Mouse (Mus musculus): ENCODE data around the gene Fam168a. TPM values are rescaled to one million over a fixed set of nuclear protein-coding genes. Genes with fewer than 3 reads are reported as not detected.

Gene Fam168a
- polyA plus RNA-seq, 1 experiment from 2014 or later: 52.6 TPM

DNA sequence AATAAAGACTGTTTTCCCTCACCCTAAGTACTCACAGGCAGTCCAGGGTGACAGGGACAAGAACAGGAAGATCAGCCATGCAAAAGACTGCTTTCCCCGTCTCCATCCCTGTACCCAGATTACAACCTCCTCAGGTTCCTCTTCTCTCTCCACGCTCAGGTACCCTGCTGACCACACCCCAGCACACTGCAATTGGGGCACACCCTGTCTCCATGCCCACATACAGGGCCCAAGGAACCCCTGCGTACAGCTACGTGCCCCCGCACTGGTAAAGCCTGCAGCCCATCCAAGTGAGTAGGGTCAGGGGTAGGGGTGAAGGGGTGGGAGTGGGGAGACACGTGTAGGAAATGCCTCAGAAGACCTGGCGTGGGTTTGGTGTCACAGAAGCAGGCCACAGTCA is 128.7 kb downstream of the Fam168a start:
- Histone ChIP-seq H3K9me3 (no peaks in the 10 kb centered on the region), H3K36me3 (peaks cover 51% of the 10 kb centered on the region), H3K4me1 (no peaks in the 10 kb centered on the region), H3K27me3 (no peaks in the 10 kb centered on the region), H3K4me3 (no peak overlapping the region), H3K9ac (replicated peaks) (no peak overlapping the region), H3K4me2 (replicated peaks) (no peak overlapping the region), H3K27ac (replicated peaks) (no peak overlapping the region)
- ATAC-seq (ENCODE audit: low FRiP score, low read depth): no peak
- 91% methylated on average over 7 of the region's 7 CpGs for WGBS

GRCm38 (mm10) chr7:100835711-100836110 is 129.3 kb downstream of the Fam168a start:
- H3K27ac ChIP-seq (replicated peaks): no peak overlapping the region
- no peaks in the 10 kb centered on the region for H3K27me3 ChIP-seq
- no peaks in the 10 kb centered on the region for H3K4me1 ChIP-seq
- no peak overlapping the region for H3K4me2 ChIP-seq (replicated peaks)
- no peak for ATAC-seq (ENCODE audit: low FRiP score, low read depth)
- no peak overlapping the region for H3K9ac ChIP-seq (replicated peaks)
- no peak overlapping the region for H3K4me3 ChIP-seq
- no peaks in the 10 kb centered on the region for H3K9me3 ChIP-seq
- 90% methylated on average over 6 of the region's 6 CpGs for WGBS
- H3K36me3 ChIP-seq: peaks cover 51% of the 10 kb centered on the region

GRCm38 (mm10) chr7:100836657-100837056 is 130.2 kb downstream of the Fam168a start:
- 95% methylated on average over 10 of the region's 10 CpGs for WGBS
- H3K27me3 ChIP-seq: no peaks in the 10 kb centered on the region
- ATAC-seq (ENCODE audit: low FRiP score, low read depth): no peak
- H3K36me3 ChIP-seq: peaks cover 46% of the 10 kb centered on the region
- no peaks in the 10 kb centered on the region for H3K9me3 ChIP-seq
- H3K4me2 ChIP-seq (replicated peaks): no peak overlapping the region
- H3K4me1 ChIP-seq: no peaks in the 10 kb centered on the region
- no peak overlapping the region for H3K27ac ChIP-seq (replicated peaks)
- H3K9ac ChIP-seq (replicated peaks): no peak overlapping the region
- no peak overlapping the region for H3K4me3 ChIP-seq

GRCm38 (mm10) chr7:100837701-100838100 is 131.3 kb downstream of the Fam168a start:
- no peak overlapping the region for H3K27ac ChIP-seq (replicated peaks)
- H3K4me3 ChIP-seq: no peak overlapping the region
- H3K4me1 ChIP-seq: no peaks in the 10 kb centered on the region
- peaks cover 51% of the 10 kb centered on the region for H3K36me3 ChIP-seq
- no peak overlapping the region for H3K9ac ChIP-seq (replicated peaks)
- H3K27me3 ChIP-seq: no peaks in the 10 kb centered on the region
- WGBS: 69% methylated on average over 1 of the region's 1 CpGs
- no peak overlapping the region for H3K4me2 ChIP-seq (replicated peaks)
- no peak for ATAC-seq (ENCODE audit: low FRiP score, low read depth)
- no peaks in the 10 kb centered on the region for H3K9me3 ChIP-seq

DNA sequence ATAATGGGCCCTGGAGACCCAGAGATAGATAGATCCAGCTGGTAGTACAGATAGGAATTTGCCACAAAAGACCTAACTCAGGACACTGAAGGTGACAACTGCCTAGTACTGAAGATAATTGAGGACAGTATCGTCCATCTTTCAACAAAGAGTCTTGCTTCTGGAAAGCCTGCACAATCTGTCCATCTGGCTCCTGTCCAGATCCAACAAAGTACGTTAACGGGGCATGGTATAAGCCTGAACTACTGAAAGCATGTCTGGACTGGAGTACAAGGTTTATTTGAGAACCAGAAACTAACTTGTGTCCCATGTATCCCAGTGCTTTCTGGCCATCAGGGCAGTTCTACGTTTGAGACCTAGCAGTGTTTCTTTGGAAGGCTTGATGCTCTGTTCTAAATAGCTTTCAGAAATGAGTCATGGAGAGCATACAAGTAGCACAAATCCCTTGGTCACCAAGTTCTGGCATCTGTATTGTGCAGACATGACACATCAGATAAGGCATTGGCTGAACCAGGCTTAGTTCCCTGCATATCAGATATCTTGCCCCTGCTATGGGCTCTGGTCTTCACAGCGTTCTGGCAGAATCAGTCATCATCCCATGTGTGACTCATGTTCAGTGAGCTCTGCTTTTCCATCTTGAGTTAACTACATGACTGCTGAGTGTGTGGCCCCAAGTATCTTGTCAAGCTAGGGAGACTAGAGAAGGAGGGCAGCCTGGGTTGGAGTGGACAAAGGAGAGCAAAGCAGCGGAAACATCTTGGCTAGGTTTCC is 133.4 kb downstream of the Fam168a start:
- WGBS: 94% methylated on average over 6 of the region's 6 CpGs
- no peaks in the 10 kb centered on the region for H3K9me3 ChIP-seq
- H3K4me1 ChIP-seq: no peaks in the 10 kb centered on the region
- H3K36me3 ChIP-seq: peaks cover 43% of the 10 kb centered on the region
- H3K27me3 ChIP-seq: no peaks in the 10 kb centered on the region
- no peak overlapping the region for H3K4me2 ChIP-seq (replicated peaks)
- no peak for ATAC-seq (ENCODE audit: low FRiP score, low read depth)
- no peak overlapping the region for H3K4me3 ChIP-seq
- H3K9ac ChIP-seq (replicated peaks): no peak overlapping the region
- no peak overlapping the region for H3K27ac ChIP-seq (replicated peaks)

DNA sequence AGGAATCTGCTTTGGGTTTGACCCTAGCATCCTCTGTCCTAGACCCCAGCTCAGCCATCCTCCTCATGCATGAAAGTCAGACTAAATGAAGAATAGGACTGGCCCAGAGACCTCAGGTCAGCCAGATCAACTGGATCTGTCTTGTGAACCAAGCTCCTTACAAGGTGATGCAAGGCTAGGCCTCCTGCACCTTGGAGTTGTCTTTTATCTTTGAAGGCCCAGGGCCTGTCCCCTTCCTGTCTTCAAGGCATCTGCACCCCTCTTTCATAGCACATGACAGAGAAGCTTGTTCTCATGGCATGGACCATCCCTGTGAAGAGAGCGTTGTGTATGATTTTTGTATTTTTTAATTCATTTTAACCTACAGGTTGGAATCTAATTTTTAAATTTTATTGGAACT is 134.5 kb downstream of the Fam168a start:
- H3K27ac ChIP-seq (replicated peaks): no peak overlapping the region
- H3K9me3 ChIP-seq: no peaks in the 10 kb centered on the region
- no peaks in the 10 kb centered on the region for H3K4me1 ChIP-seq
- H3K27me3 ChIP-seq: no peaks in the 10 kb centered on the region
- ATAC-seq (ENCODE audit: low FRiP score, low read depth): no peak
- 97% methylated on average over 1 of the region's 1 CpGs for WGBS
- H3K4me2 ChIP-seq (replicated peaks): no peak overlapping the region
- no peak overlapping the region for H3K4me3 ChIP-seq
- peaks cover 33% of the 10 kb centered on the region for H3K36me3 ChIP-seq
- no peak overlapping the region for H3K9ac ChIP-seq (replicated peaks)

DNA sequence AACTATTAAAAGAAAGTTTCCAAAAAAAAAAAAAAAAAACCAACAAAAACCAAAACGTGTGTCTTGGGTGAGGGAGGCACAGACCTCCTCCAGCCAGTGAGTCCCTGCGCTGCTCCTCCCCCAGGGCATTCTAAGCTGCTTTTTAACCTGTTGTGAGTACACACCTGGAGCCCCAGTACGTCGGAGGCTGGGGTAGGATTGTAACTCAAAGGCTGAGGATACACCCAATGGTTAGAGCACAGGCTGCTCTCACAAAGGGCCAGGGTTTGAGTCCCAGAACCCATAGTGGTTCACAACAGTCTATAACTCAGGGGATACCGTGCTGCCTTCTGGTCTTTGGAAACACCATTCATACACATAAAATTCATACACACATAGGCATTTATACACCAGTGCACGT is 135.2 kb downstream of the Fam168a start:
- no peak for ATAC-seq (ENCODE audit: low FRiP score, low read depth)
- 97% methylated on average over 6 of the region's 6 CpGs for WGBS
- H3K4me2 ChIP-seq (replicated peaks): no peak overlapping the region

DNA sequence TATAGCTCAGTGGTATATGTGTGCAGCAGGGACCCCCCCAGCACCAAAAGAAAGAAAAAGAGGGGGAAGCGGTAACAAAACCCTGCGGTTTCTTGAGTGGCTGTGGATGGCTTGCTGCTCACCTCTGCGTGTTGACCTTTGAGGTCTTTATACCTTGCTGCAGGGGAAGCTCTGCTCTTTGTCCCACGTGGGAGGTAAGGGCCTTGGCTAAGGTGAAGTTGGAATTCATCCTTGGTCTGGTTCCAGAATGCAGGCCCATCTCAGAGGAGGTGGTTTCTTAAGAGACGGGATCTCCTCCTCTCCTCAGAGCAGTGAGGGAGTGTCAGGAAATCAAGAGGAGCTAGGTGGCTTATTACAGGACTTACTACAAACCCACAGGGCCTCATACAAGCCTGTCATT is 135.7 kb downstream of the Fam168a start:
- 96% methylated on average over 5 of the region's 5 CpGs for WGBS
- ATAC-seq (ENCODE audit: low FRiP score, low read depth): no peak
- Histone ChIP-seq H3K27me3 (no peaks in the 10 kb centered on the region), H3K9ac (replicated peaks) (no peak overlapping the region), H3K4me1 (no peaks in the 10 kb centered on the region), H3K36me3 (peaks cover 22% of the 10 kb centered on the region), H3K9me3 (no peaks in the 10 kb centered on the region), H3K4me2 (replicated peaks) (no peak overlapping the region), H3K4me3 (no peak overlapping the region), H3K27ac (replicated peaks) (no peak overlapping the region)

More for the DNA sequence above, 135.2 kb downstream of the Fam168a start:
- Histone ChIP-seq H3K9me3 (no peaks in the 10 kb centered on the region), H3K4me3 (no peak overlapping the region), H3K4me1 (no peaks in the 10 kb centered on the region), H3K27me3 (no peaks in the 10 kb centered on the region), H3K36me3 (peaks cover 28% of the 10 kb centered on the region), H3K9ac (replicated peaks) (no peak overlapping the region), H3K27ac (replicated peaks) (no peak overlapping the region)

GRCm38 (mm10) chr7:100843866-100844265 is 137.4 kb downstream of the Fam168a start:
- Histone ChIP-seq H3K27ac (replicated peaks) (no peak overlapping the region), H3K9ac (replicated peaks) (no peak overlapping the region), H3K4me3 (no peak overlapping the region), H3K27me3 (no peaks in the 10 kb centered on the region), H3K4me2 (replicated peaks) (no peak overlapping the region), H3K9me3 (no peaks in the 10 kb centered on the region), H3K4me1 (no peaks in the 10 kb centered on the region), H3K36me3 (0 out of 2 replicates have a peak, but pooled peaks cover 7% of the 10 kb centered on the region)
- ATAC-seq (ENCODE audit: low FRiP score, low read depth): no peak
- WGBS: 89% methylated on average over 2 of the region's 2 CpGs

GRCm38 (mm10) chr7:100844385-100845025 is 138.1 kb downstream of the Fam168a start:
- WGBS: 74% methylated on average over 2 of the region's 2 CpGs
- no peak for ATAC-seq (ENCODE audit: low FRiP score, low read depth)
- H3K27ac ChIP-seq (replicated peaks): no peak overlapping the region
- H3K4me2 ChIP-seq (replicated peaks): no peak overlapping the region
- no peaks in the 10 kb centered on the region for H3K4me1 ChIP-seq
- H3K4me3 ChIP-seq: no peak overlapping the region
- H3K9ac ChIP-seq (replicated peaks): no peak overlapping the region
- no peaks in the 10 kb centered on the region for H3K9me3 ChIP-seq
- 0 out of 2 replicates have a peak, but pooled peaks cover 7% of the 10 kb centered on the region for H3K36me3 ChIP-seq
- no peaks in the 10 kb centered on the region for H3K27me3 ChIP-seq

- no peak for ATAC-seq (ENCODE audit: low FRiP score, low read depth)
- H3K4me1 ChIP-seq: no peaks in the 10 kb centered on the region
- no peak overlapping the region for H3K4me2 ChIP-seq (replicated peaks)
- no peaks in the 10 kb centered on the region for H3K9me3 ChIP-seq
- no peaks in the 10 kb centered on the region for H3K27me3 ChIP-seq
- no peak overlapping the region for H3K9ac ChIP-seq (replicated peaks)
- no peak overlapping the region for H3K4me3 ChIP-seq
- H3K36me3 ChIP-seq: 0 out of 2 replicates have a peak, but pooled peaks cover 7% of the 10 kb centered on the region
- H3K27ac ChIP-seq (replicated peaks): no peak overlapping the region
Observed at GRCm38 (mm10) chr7:100845026-100845400, 138.6 kb downstream of the Fam168a start.

DNA sequence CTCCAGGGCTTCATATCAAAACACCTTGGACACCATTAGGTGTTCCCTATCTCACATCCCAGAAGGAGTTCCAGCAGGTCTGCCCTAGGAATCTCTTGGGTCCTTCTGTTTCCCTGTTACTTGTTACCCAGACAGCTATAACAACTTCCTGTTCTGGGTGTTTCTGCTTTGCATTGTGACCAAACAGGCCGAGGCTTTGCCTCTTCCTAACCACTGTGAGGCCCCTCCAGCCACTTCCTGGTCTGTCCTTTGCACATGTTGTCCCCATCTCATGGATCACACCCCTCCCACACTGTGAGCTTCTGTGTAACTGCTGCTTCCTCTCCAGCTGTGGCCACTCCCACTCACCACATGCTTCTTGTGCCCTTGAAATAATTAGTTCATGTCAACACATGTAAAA is 139.0 kb downstream of the Fam168a start:
- Histone ChIP-seq H3K4me2 (replicated peaks) (no peak overlapping the region), H3K36me3 (0 out of 2 replicates have a peak, but pooled peaks cover 7% of the 10 kb centered on the region), H3K27ac (replicated peaks) (no peak overlapping the region), H3K9me3 (no peaks in the 10 kb centered on the region), H3K9ac (replicated peaks) (no peak overlapping the region), H3K27me3 (no peaks in the 10 kb centered on the region), H3K4me1 (no peaks in the 10 kb centered on the region), H3K4me3 (no peak overlapping the region)
- ATAC-seq (ENCODE audit: low FRiP score, low read depth): no peak
- WGBS: 48% methylated on average over 1 of the region's 1 CpGs

All from midbrain, embryonic 12.5 days (tissue).